Mouse (Mus musculus) embryonic facial prominence, embryonic 14.5 days (tissue): ENCODE measurements at regions not wholly inside any gene's neighbourhood (a gene's known extent, or its start where the extent isn't known, plus 50 kb on each side); places are given as distances from the start of the nearest gene placed in this dataset.
A peak's percentile ranks its signal among the peaks of the same experiment; 100 is the strongest.

ENCODE experiments used
- ATAC-seq: fragments of 200-750 bp; cut with Nextera tagmentation; 2 replicates; pipeline ENCODE4 v1.8.0; 2017; ENCODE audit warnings: low read depth, moderate number of reproducible peaks, moderate TSS enrichment
- DNase-seq: peaks from one replicate; pipeline ENCODE4 v3.0.0-alpha.2; 2015; ENCODE audit warnings: low spot score
- H3K27ac ChIP-seq: fragments of 300-500 bp; sonication (generic); replicated peaks from 2 replicates; pipeline ENCODE4 v1.5.1; 2014; ENCODE audit warnings: low read depth, mild to moderate bottlenecking, low read length, moderate library complexity
- H3K27me3 ChIP-seq: fragments of 300-500 bp; sonication (generic); replicated peaks from 2 replicates; pipeline ENCODE4 v1.6.1; 2014; ENCODE audit warnings: low read length; ENCODE audit not compliant: control insufficient read depth, insufficient read depth
- H3K36me3 ChIP-seq: fragments of 300-500 bp; sonication (generic); 2 replicates; pipeline ENCODE4 v1.6.1; 2014; ENCODE audit warnings: low read length, mixed read lengths; ENCODE audit not compliant: control insufficient read depth, insufficient read depth
- H3K4me1 ChIP-seq: fragments of 300-500 bp; sonication (generic); 2 replicates; pipeline ENCODE4 v1.6.1; 2014; ENCODE audit warnings: antibody characterized with exemption, low read length; ENCODE audit not compliant: control insufficient read depth, insufficient read depth
- H3K4me2 ChIP-seq: fragments of 300-500 bp; sonication (generic); 2 replicates; pipeline ENCODE4 v1.6.1; 2014; ENCODE audit warnings: low read depth, mild to moderate bottlenecking, low read length, moderate library complexity, mixed read lengths
- H3K4me3 ChIP-seq: fragments of 300-500 bp; sonication (generic); 2 replicates; pipeline ENCODE4 v1.5.1; 2014; ENCODE audit warnings: low read depth, mild to moderate bottlenecking, low read length
- H3K9ac ChIP-seq: fragments of 300-500 bp; sonication (generic); 2 replicates; pipeline ENCODE4 v1.6.1; 2014; ENCODE audit warnings: low read depth, mild to moderate bottlenecking, low read length, moderate library complexity, mixed read lengths
- H3K9me3 ChIP-seq: fragments of 300-500 bp; sonication (generic); 2 replicates; pipeline ENCODE4 v1.6.1; 2016; ENCODE audit warnings: low read length; ENCODE audit not compliant: control insufficient read depth
- WGBS: fragments of 180-500 bp; shearing (Covaris S2); extraction: QIAGEN DNeasy Blood & Tissue Kit; methylation state at CpG from one replicate; pipeline ENCODE4 v1.1.7; 2014; 5-methylcytosine and 5-hydroxymethylcytosine counted together

DNA sequence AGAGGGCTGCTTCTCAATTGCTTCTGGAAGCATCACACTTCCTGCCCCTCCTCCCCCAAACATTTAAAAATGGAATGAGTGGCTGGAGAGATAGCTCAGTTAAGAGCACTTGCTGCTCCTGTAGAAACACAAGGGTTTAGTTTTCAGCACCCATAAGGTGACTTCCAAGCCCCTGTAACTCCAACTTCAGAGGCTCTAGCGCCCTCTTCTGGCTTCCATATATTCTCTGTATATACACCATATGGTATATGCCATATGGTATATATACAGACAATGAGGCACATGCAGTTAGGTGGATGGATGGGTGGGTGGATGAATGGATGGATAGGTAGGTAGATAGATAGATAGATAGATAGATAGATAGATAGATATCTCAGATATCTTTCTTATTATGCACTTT, 483.2 kb upstream of the Nox3 start:
- WGBS, result 48% methylated on average over 1 of the region's 1 CpGs
- DNase-seq, result no peak
- Histone ChIP-seq H3K9me3 (no peaks in the 10 kb centered on the region), H3K9ac (no peak overlapping the region), H3K4me2 (no peak overlapping the region), H3K27ac (no peak overlapping the region), H3K27me3 (no peaks in the 10 kb centered on the region), H3K4me1 (peaks cover 5% of the 10 kb centered on the region; the same call in 1 of the 2 replicates), H3K4me3 (no peak overlapping the region), H3K36me3 (no peaks in the 10 kb centered on the region)
- no peak for ATAC-seq

DNA sequence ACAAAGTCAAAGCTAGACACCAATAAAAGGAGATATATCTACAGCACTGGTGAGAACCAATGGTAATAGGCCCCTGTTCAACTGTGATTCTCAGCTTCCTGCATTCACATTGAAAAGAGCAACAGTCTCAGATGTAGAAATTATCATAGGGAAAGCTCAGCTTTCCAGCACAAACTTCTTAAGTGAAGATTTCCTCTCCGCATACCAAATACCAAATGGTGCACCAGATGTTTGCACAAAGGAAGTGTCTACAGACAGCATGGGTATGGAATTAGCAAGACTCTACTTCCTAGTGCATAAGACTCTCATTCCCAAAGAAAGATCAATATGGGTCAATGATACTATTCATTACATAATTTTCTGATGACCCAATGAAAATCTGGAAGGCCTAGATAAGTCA, 486.0 kb upstream of the Nox3 start:
- H3K4me3 ChIP-seq, result no peak overlapping the region
- DNase-seq (no peak), ATAC-seq (no peak)
- H3K36me3 ChIP-seq, result no peaks in the 10 kb centered on the region
- H3K27ac ChIP-seq, result no peak overlapping the region
- H3K27me3 ChIP-seq, result no peaks in the 10 kb centered on the region
- WGBS, result 87% methylated on average over 1 of the region's 1 CpGs
- no peak overlapping the region for H3K9ac ChIP-seq
- H3K4me2 ChIP-seq, result no peak overlapping the region
- H3K9me3 ChIP-seq, result no peaks in the 10 kb centered on the region
- no peaks in the 10 kb centered on the region for H3K4me1 ChIP-seq

DNA sequence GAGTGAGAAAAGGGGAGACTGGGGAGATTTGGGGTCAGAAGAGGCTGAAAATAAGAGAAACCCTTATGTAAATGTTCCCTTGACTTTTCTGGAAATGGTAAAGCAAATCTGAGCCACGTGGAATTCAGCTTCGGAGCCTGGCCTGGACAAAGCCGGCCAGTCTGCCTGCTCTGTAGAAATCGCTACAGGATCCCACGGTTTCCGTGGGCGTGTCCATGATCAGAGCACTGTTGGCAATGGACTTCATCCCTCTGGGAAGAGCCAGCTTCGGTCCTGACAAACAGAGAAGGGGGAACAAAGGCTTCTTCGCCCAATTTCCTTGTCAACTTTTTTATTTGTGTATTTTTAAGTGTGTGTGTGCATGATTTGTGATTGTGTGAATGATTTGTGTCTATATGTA, 490.7 kb upstream of the Nox3 start:
- Histone ChIP-seq H3K9me3 (no peaks in the 10 kb centered on the region), H3K4me2 (no peak overlapping the region), H3K4me3 (no peak overlapping the region), H3K4me1 (no peaks in the 10 kb centered on the region), H3K9ac (no peak overlapping the region), H3K27ac (no peak overlapping the region), H3K27me3 (no peaks in the 10 kb centered on the region), H3K36me3 (no peaks in the 10 kb centered on the region)
- ATAC-seq, result no peak
- WGBS, result 58% methylated on average over 9 of the region's 9 CpGs
- no peak for DNase-seq

DNA sequence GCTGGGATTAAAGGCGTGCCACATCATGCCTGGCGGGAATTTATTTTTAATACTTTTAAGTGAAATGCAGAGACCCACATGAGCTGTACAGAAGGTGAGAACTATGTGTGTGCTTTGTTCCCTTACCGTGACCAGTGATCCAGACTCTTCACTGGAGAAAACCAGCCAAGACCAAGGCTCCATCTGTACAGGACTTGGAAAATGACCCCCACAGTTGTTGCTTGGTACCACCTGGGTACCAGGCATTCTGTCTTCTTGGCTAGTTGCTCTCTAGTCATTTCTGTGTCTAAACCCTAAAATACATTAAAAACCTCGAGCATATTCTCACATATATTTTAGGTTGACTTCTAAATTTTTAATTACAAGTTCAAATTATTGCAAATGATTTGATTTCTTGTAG, 491.5 kb upstream of the Nox3 start:
- no peaks in the 10 kb centered on the region for H3K9me3 ChIP-seq
- H3K36me3 ChIP-seq, result no peaks in the 10 kb centered on the region
- DNase-seq (no peak), ATAC-seq (no peak)
- no peak overlapping the region for H3K9ac ChIP-seq
- 87% methylated on average over 4 of the region's 4 CpGs for WGBS
- H3K27ac ChIP-seq, result no peak overlapping the region
- no peaks in the 10 kb centered on the region for H3K27me3 ChIP-seq
- H3K4me1 ChIP-seq, result no peaks in the 10 kb centered on the region
- H3K4me3 ChIP-seq, result no peak overlapping the region
- H3K4me2 ChIP-seq, result no peak overlapping the region

DNA sequence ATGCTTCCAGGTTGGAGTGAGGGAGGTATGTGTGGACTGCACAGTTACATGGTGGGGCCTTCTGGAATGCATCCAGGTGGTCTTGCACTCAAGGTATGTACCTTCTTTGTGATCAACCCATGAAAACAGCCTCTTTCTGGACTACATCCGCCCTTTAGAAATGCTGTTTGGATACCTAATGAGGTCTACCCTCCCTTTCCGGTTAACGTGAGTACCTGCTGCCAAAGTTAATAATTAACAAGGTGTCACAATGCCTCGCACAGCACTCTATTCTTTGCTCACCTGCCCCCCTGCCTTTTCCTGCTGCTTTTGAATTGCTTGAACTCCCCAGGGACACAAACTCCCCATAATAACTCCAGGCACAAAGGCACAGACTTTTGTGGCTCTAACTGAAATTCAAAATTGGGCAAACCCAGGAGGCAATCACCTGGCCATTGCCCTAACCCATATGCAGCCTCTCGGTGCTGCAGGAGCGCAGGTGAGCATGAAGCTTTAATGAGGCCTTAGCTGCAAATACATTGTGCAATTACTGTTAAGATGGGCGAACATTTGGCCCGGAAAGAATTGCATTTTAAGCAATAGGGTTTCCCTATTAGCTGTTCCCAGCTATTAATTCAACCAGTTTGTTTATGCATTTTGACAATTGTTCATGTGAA, 500.9 kb upstream of the Nox3 start:
- 63% methylated on average over 8 of the region's 8 CpGs for WGBS
- Histone ChIP-seq H3K4me3 (no peak overlapping the region), H3K4me1 (no peaks in the 10 kb centered on the region), H3K4me2 (no peak overlapping the region), H3K27ac (no peak overlapping the region), H3K27me3 (no peaks in the 10 kb centered on the region), H3K9ac (no peak overlapping the region), H3K36me3 (no peaks in the 10 kb centered on the region), H3K9me3 (no peaks in the 10 kb centered on the region)
- DNase-seq, result no peak
- peak; percentile 67; the same call in 1 of the 2 replicates for ATAC-seq

DNA sequence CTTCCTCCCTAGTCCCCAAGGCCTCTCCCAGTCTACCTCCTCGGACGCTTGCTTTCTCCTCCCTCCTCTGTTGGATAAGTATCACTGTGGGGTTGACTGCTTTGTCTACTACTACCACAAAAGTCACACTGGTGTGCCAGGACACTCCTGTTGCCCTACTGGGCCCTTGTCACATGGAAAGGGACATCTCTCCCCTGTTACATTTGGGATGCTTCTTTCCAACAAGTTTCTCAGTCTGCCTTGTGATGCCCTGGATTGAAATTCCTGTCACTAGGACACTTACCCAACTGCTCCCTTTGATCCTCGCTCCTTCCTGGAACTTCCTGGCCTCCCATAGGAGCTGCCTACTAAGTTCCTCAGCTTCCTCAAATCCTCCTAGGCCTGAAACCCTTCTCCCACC, 501.9 kb upstream of the Nox3 start:
- H3K4me1 ChIP-seq, result no peaks in the 10 kb centered on the region
- no peaks in the 10 kb centered on the region for H3K27me3 ChIP-seq
- no peak overlapping the region for H3K4me2 ChIP-seq
- no peaks in the 10 kb centered on the region for H3K9me3 ChIP-seq
- H3K27ac ChIP-seq, result no peak overlapping the region
- WGBS, result 85% methylated on average over 3 of the region's 3 CpGs
- DNase-seq (no peak), ATAC-seq (no peak)
- H3K36me3 ChIP-seq, result no peaks in the 10 kb centered on the region
- H3K9ac ChIP-seq, result no peak overlapping the region
- H3K4me3 ChIP-seq, result no peak overlapping the region

DNA sequence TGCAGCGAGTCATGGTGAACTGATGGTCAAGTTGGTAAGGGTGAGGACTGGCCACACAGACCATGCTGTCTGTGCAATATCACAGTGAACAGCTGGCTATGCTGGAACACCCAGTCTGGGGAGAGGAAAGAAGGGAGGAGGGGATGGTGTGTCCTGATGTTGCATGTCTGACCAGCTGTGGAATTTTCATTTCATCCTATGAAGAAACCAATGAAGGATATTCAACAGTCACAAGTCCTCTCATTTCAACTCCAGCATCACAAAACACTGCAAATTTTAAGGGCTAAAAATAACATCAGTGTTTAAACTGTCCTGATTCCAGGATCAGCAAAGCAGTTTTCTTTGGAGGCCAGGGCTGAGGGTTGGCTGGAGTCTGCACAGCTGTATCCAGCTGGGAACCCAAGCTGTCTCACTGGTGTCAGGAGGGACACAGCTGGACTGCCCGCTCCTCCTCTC, 503.7 kb upstream of the Nox3 start:
- H3K36me3 ChIP-seq, result no peaks in the 10 kb centered on the region
- H3K4me1 ChIP-seq, result no peaks in the 10 kb centered on the region
- H3K4me3 ChIP-seq, result no peak overlapping the region
- peak; percentile 75; the same call in 1 of the 2 replicates for ATAC-seq
- H3K27ac ChIP-seq, result no peak overlapping the region
- peak; percentile 45 for DNase-seq
- no peaks in the 10 kb centered on the region for H3K27me3 ChIP-seq
- H3K9me3 ChIP-seq, result no peaks in the 10 kb centered on the region
- no peak overlapping the region for H3K9ac ChIP-seq
- 67% methylated on average over 2 of the region's 2 CpGs for WGBS
- H3K4me2 ChIP-seq, result no peak overlapping the region

DNA sequence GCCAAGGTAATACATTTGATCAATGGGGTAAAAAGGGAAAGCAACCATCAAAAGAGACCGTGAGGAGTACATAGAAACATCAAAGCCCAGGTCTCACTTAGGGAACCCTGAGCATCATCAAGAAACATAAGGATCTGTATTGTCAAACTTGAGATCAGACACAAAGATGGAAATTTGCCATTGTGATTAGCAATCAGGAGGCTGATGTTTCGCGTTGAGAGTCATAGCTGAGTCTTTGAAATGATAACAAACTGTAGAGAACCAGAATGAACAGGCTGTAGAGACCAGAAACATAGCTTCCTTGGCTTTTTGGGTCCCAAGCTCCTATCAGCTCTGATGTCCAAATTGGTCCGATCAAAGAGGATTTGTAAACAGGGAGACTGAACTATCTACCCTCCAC, 505.2 kb upstream of the Nox3 start:
- Histone ChIP-seq H3K9me3 (no peaks in the 10 kb centered on the region), H3K4me2 (no peak overlapping the region), H3K27me3 (no peaks in the 10 kb centered on the region), H3K36me3 (no peaks in the 10 kb centered on the region), H3K4me3 (no peak overlapping the region), H3K27ac (no peak overlapping the region), H3K4me1 (no peaks in the 10 kb centered on the region), H3K9ac (no peak overlapping the region)
- 84% methylated on average over 4 of the region's 4 CpGs for WGBS
- ATAC-seq (no peak), DNase-seq (no peak)

DNA sequence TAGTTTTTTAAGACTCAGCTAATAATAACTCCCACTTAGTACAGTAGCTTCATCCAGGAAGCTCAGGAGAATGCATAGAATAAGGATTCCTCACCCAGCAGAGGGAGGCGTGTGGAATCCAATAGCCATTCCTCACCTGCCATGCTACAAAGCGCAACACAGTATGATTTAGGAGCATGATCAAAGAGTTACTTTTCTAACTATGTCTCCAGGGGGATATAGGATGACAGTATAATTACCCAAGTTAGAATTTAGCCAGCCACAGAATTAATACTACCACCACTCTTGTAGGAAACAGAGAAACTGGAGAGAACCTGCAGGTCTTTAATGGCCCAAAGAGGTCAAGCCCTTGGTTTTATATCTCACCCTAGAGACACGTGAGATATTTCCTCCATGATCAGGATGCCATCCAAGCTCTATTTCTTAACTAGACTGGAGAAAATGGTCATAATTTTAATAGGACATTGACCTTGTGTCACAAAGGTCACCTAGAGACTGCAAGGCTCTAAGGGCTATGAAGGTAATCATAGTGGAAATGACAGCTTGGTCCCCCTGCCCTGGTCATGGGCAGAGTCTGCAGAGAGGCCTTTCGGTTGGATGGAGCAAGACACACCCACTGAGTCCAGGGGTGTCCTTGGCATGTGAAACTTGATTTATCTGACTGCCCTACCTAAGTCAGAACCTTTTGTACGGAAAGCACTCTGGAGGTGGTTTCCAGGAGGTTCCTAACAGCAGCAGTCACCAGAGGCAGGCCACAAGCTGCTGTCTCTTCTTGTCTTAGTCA, 512.3 kb upstream of the Nox3 start:
- no peaks in the 10 kb centered on the region for H3K36me3 ChIP-seq

More for the DNA sequence above, 512.3 kb upstream of the Nox3 start:
- Histone ChIP-seq H3K4me2 (no peak overlapping the region), H3K4me3 (no peak overlapping the region), H3K9me3 (no peaks in the 10 kb centered on the region), H3K27ac (no peak overlapping the region), H3K4me1 (no peaks in the 10 kb centered on the region), H3K9ac (no peak overlapping the region), H3K27me3 (no peaks in the 10 kb centered on the region)
- WGBS, result 56% methylated on average over 5 of the region's 5 CpGs
- no peak for DNase-seq
- ATAC-seq, result no peak
